Mouse (Mus musculus): ENCODE data around the gene Parl.

Parl gene

DNA sequence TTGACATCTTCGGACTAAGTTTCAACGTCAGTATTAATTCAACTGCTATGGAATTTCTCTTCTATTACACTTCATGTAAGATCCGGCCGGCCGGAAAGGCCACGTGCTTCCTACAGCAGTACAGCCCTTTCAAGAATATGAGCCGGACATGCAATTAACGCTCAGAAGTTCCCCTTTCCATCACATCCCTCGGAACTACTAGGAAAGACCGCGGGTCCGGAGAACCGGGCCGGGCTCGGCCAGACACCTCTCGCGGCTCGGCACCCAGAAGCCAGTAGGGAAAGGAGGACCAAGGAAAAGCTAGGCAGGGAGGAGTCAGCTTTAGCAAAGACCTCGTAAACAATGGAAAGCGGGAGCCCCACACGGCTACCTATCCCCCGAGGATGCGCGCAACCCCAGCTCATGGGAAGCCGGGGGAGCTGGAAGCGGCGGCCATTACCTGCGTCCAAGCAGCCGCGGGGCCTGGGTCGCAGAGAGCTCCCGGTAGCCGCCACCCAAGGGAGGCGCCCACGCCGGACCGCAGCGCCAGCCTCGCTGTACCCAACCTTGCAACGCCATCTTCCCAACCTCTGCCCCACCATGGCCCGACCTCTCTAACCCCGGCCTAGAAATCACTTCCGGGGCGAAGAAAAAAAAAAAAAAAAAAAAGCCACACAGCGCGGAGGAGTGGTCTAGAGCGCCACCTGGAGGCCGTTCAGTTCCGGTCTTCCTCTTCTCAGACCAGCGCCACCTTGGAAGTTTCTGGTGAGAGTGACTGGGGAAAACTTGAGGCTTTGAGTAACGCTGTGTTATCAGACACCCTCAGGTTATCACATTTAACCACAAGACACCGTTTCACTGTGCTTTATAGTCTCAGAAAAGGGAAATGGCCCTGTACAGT, at the start of gene Parl:
TSS of gene Parl (minus strand) at position 618 of the 880 bp plus-strand sequence.
- in situ Hi-C loops (cut with MboI, MseI): no loop called here

DNA sequence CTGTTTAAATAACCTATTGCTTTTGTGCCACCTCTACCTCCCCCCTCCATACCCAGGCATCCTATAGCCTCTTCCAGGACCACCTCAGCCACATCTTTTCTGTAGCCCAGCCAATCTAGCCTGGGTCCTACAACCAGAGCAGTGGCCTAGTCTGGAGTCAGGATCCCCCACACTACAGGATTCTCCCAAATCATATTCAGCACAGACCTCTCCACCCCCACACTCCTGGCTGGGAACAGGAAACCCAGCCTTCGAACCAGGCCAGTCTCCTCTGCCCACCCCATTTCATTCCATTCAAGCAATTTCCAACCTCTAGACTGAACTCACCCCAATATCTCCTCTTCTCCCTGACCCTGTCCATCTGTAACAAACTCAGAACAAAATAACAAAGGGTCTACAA, 43.3 kb upstream of the Parl start:
- in situ Hi-C loops (cut with MboI, MseI): loop anchor here in 1 of 2 experiments (10.0 kb wide), 1 partner anchor 1759 kb away; no protein-coding TSS in a partner anchor

DNA sequence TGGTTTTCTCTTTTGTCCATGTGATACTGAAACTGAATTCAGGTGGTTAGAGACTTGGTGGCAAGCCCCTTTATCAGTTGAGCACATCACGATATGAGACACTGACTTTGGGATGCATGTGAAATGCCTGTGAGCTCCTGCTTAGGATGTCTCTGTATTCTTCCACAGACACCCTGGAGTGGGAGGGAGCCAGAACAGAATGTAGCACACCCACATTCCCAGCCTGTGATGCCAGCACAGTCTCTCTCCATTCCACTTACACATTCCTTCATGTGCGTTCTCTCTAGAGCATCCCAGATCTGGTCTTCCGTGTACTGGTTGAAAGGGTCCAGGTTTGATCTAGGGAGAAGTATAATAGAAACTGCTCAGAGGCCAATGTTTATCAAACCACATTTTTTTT, 36.4 kb upstream of the Parl start:
- in situ Hi-C loops (cut with MboI, MseI): no loop called here

DNA sequence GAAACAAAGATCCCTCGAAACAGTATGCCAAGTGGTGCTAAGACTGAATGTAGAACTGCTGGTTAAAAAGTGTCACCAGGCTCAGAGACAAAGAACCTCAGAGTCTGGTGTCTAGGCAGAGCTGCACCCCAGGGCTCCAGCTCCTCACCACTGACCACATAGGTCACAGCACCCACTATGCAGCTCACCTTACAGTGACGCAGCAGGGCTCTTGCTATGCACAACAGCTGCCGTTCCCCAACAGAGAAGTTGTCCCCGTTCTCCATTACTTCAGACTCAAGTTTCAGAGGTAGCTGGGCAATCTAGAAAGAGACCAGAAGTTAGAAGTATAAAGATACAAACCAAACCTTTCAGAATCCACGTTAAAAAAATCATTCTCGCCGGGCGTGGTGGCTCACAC, 32.7 kb upstream of the Parl start:
- in situ Hi-C loops (cut with MboI, MseI): no loop called here

DNA sequence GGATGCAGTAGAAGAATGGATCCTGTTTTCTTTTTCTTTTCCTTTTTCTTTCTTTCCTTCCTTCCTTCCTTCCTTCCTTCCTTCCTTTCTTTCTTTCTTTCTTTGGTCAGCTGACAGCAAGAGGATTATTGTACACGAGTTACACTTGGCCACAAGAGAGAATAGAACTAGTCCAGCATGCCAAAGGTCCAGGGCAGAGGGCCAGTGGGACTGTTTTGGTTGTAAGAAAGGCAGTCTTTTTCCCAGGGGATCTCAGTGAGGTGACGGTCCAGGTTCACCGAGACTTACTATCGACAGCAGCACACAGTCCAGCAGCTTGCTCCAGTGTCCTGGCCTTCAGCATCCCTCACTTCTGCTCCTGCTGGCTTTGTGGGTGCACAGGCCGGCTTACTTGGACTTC, 26.1 kb upstream of the Parl start:
- in situ Hi-C loops (cut with MboI, MseI): no loop called here

DNA sequence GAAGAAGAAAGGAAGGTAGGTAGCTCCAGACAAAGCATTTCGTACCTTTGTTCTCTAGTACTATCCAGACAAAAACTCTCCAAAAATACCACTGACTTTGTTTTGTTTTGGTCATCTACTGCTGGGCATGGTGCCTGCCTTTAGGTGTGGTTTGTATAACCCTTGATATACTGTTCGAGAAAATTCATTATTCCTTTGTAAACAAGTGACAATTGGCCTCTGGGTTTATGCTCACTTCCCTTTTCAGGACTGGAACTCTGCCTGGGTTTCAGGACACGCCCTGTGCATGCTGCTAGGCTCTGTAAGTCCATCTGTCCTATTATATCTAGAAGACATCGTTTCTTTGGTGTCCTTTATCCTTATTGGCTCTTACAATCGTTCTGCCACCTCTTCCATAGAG, 23.1 kb upstream of the Parl start, which contains the start of gene Cyp2ab1:
TSS of gene Cyp2ab1 (minus strand) at position 119 of the 400 bp plus-strand sequence.
- in situ Hi-C loops (cut with MboI, MseI): no loop called here

DNA sequence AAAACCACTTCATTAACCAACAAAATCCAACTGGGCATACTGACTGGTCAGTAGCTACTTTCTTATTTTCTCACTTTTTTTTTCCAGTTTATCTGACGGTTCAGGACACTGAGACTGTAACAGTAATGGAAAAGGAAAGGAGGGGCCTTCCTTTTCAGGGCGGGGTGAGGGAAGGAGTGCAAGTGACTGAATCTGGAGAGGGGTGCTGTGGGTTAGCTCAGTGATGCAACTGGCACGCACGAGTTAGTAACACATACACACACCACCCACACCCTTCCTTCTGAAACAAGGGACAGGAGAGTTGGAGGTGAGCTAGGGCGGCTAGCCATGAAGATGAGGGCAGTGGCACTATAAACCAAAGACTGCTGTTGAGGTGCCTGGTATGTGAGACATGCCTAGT, 21.7 kb upstream of the Parl start:
- in situ Hi-C loops (cut with MboI, MseI): no loop called here

DNA sequence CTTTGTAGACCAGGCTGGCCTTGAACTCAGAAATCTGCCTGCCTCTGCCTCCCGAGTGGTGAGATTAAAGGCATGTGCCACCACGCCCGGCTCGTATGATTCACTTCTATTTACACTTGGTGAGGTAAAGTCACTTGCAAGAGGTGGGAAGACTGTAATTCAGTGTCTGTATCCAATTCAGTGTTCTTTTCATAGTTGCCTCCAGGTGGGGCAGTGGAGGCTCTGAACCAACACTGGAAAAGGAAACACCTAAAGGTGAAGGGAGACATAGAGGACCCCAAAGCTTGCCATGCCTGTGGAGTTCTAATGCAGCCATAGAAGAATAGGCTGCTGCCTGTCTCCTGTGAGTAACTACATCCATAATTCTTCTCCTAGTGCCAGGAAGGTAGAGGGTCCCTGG, 20.1 kb upstream of the Parl start:
- in situ Hi-C loops (cut with MboI, MseI): no loop called here

DNA sequence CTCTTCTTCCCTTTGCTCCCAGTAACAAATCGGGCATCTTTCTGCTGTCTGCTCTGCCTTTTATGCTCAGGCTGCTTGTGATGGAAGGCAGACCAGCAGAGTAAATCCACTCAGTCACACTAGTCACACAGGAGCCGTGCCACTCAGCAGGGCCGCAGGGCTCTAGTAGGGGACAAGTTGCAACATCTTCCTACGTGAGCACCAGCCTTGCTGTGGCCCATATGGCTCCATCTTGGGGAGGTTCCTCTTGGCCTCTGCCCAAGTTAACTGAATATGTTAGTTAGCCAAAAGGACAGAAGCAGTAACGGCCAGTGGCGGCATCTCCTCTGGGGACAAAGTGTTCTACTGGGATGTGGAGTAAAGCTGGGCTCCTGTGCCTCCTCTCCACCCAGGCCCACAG, 14.6 kb upstream of the Parl start:
- in situ Hi-C loops (cut with MboI, MseI): loop anchor here in 1 of 2 experiments (10.0 kb wide), 1 partner anchor 158 kb away; no protein-coding TSS in a partner anchor

DNA sequence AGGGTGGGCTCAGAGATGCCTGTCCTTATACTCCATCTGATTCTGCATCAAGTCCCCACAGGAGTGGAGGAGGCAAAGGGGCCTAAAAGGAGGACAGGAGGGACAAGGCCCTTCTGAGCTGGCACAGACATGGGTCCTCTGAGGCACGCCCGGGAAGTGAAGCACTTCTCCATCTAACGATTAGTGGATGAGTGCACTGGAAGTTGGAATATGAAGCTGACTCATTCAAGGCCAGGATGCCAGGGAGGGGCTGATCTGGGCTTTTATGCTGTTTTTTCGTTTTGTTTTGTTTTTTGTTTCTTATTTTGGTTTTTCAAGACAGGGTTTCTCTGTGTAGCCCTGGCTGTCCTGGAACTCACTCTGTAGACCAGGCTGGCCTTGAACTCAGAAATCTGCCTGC, 13.1 kb upstream of the Parl start:
- in situ Hi-C loops (cut with MboI, MseI): loop anchor here in 1 of 2 experiments (10.0 kb wide), 1 partner anchor 160 kb away; no protein-coding TSS in a partner anchor

DNA sequence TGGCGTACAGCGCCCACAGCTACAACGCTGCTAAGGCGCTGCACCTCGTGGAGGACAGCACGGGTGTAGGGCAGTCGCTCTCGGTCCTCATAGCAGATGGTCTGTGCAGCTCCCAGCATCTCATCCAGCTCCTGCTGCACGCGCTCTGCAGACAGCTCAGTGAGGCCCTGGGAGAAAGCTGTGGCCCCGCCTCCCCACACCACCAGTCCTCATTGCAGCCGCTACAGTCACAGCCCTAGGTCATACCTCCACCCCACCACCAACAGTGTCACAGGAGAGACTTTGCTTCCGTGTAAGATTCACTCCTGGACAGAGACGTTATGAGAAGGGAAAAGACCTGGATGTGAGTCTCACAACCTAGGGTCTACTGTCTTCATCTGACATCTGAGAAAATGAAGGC, 10.1 kb upstream of the Parl start:
- in situ Hi-C loops (cut with MboI, MseI): loop anchor here in 1 of 2 experiments (10.0 kb wide), 1 partner anchor 163 kb away; no protein-coding TSS in a partner anchor

DNA sequence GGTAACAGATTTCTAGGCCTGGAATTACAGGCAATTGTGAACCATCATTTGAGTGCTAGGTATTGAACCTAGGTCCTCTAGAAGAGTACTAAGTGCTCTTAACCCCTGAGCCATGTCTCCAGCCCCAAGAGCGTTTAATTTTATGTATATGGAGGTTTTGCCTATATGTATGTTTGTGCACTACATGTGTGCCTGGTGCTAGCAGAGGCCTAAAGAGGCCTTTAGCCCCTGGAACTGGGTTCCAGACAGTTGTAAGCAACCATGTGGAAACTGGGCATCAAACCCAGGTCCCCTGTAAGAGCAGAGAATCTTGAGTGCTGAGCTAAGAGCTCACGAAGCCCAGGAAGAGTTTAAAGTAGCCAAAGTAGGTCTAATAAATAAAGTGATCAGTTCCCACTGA, 2.1 kb downstream of the Parl start:
- in situ Hi-C loops (cut with MboI, MseI): no loop called here

DNA sequence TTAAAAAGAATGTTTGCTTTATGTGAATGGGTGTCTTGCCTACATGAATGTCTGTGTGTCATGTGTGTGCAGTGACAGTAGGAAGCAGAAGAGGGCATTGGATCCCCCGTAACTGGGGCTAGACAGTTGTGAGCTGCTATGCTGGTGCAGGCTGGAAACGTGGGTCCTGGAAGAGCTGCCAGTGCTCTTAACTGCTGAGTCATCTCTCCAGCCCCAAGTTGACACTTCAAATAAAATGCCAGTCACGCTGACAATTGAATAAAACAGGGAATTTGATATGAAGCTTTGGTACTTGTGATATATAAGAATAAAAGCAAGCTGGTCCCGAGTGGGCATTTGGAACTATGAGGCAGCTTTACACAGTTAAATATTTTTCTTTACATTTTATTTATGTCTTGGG, 21.9 kb downstream of the Parl start:
- in situ Hi-C loops (cut with MboI, MseI): no loop called here

DNA sequence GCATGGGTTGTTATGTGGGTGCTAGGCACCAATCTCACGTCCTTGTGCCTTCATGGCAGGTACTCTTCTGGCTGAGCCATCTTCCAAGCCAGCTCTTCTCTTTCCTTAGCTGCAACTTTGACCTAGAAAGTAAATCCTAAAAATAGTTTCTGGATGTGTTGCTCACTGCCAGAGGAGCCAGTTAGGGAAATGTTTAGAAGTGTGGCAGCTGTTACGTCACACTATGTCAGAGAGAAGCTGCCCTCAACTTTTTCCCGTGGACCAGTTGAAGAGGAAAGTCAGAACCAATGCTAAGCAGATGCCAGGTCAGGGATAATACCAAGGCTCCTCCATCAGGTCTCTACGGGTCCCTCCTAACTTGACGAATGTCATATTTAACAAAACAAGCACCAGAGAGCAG, 22.8 kb downstream of the Parl start:
- in situ Hi-C loops (cut with MboI, MseI): no loop called here

DNA sequence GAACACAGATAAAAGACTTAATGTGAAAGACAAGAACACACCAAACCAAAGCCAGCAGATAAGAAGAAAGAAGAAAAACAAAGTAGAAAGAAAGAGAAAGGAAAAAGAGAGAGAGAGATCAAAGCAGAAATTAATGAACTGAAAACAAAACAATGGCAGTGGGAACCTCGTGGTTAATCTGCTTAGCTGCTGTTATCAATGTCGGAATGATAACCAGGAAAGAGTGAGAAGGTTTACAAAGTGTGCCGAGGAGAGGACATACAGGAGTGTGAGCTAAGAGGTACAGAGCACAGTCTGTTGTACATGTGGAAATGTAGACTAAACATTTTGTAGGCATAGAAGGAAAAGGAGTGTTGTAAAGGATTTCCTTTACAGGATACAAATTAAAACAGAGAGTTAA, 29.2 kb downstream of the Parl start:
- in situ Hi-C loops (cut with MboI, MseI): no loop called here

DNA sequence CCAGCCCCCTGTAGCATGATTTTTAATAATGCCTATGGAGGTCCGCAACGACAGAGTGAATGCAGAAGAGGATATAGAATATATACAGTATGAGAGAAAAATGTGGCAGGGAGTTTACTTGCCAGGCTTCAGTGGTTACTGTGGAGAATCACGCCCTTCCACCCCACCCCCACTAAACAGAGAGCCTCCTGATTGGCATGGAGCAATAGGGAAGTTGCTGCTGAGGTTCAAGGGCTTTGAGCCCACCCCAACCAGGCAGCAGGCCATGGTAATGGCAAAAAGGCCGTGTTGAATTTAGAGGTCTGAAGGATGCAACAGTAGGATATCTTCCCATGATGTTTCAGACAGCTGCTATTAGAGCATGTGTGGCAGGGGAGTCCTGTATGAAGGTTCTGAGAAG, 30.8 kb downstream of the Parl start:
- in situ Hi-C loops (cut with MboI, MseI): no loop called here

DNA sequence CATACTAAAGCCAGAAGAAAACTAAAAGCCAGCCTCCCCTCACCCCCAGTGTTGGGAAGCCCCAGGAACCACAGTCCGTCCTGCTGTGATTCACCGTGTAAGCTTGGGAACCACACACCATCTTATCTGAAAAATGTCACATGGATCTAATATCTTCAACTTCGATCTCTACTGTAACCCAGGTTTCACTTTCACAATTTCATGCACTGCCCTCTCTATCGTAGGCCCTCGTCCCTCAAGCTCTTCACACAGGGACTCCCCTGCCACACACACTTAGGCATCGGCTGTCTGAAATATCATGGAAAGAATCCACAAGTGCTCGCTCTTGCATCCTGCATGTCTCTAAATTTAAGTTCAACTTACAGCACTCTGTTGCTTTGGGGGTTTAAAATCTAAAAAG, 37.1 kb downstream of the Parl start:
- in situ Hi-C loops (cut with MboI, MseI): no loop called here

DNA sequence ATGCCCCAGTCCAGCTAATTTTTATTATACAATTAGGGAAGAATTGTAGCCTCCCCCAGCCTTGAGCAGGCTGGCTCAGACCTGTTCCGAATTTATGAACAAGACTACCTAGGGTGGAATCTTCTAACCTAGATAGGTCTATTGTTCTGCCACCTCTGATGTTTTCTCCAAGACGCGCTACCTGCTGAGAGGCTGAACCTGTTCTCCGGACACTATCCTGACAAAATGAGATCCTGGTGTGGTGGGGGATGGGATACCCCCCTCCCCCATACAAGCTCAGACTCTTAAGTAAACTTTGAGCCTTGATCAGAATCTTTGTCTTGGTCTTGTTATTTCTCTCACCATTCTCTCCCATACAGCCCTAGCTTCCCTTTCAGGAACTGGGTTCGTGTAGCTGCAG, 44.3 kb downstream of the Parl start:
- in situ Hi-C loops (cut with MboI, MseI): no loop called here

DNA sequence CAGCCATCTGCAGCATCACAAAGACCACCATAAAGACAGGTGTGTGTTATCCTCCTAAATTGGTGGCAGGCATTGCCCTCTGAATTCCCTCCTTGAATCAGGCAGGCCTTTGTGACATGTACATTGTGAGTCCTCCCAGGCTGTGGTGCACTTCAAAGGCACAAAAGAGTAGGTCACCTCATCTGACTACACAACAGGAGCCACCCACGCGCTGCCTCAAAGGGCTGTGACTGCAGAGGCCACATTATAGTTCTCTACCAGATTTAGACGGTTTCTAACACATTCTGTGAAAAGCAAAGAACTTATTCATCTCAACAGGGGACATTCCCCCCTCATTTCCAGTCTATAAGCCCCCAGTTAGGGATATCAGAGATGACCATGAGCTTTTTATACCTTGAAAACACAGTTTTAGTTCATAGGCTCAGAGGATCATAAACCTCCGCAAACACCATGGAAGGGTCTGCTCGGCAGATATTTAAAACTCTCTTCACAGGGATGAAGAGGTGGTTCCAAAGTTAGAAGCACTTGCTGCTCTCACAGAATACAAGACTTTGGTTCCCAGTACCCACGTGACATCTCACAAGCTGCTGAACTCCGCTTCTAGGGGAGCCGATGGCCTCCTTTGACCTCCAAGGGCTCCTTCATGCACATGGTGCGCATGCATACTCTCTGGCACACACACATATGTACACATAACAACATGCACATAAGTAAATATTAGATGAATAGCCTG, 53.6 kb downstream of the Parl start:
- in situ Hi-C loops (cut with MboI, MseI): no loop called here

DNA sequence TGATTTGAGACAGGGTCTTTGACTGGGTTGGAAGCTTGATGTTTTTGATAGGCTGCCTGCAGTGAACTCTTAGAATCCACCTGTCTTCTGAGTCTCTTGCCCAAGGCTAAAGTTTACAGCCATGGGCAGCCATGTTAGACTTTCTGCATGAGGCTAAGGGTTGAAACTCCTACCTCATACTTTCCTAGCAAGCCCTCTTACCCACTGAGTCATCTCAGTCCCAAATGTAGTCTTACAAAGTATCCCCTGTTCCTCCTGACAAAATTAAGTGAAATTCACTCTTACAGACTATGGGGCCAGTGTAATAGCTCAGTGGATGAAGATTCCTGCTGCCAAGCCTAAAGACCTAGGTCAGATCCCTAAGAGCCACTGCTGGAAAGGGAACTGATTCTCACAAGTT, 55.1 kb downstream of the Parl start:
- in situ Hi-C loops (cut with MboI, MseI): no loop called here

DNA sequence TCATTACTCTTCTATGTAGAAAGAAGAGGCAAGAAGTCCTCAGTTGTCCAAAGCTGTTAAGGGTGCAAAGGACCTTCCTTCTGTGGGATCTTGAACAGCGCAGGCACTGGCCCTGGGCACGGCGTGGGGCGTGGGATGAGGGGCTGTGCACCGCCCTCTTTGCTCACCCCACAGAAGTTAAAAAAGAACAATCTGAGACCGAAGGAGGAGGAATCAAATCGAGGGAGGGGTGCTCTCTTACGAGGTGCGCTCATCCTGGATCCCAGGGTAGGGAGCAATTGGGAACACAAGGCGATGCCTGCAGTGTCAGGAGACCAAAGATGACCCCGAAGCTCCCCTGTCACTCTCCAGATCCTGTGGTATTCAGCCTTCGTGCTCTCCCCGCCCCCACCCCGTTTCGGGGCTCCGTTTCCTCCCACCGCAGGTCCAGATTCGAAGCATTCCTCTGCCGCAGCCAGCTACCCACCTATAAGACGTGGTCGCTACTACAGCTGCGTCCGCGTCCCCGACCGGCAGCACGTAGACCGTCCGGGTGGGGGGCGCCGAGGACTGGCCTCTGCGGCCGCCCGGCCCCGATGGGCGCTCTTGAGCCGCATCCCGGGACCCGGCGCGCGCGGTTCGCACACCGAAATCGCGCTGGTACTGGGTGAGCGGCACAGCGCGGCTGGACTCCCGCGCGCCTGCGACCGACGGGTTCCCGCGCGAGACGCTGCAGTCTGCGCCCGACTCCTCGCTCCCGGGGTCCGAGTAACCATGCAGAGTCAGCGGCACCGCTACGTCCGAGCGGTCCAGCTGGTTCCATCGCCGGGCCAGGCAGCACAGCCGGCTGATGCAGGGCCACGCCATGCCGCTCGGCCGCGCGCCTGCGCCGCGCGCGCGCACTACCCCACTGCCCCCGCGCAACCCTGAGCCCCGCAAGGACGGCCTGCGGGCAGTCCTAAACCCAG, 61.4 kb downstream of the Parl start, which contains the start of gene Map6d1:
TSS of gene Map6d1 (minus strand) at position 891 of the 947 bp plus-strand sequence.
- in situ Hi-C loops (cut with MboI, MseI): no loop called here
